Mouse (Mus musculus) adipocyte (in vitro differentiated cells): ENCODE results near the gene Sp2.

Source experiments
- DNase-seq: peaks from one replicate; pipeline ENCODE4 v3.0.0-alpha.2; 2016; ENCODE audit warnings: low spot score

Gene Sp2

DNA sequence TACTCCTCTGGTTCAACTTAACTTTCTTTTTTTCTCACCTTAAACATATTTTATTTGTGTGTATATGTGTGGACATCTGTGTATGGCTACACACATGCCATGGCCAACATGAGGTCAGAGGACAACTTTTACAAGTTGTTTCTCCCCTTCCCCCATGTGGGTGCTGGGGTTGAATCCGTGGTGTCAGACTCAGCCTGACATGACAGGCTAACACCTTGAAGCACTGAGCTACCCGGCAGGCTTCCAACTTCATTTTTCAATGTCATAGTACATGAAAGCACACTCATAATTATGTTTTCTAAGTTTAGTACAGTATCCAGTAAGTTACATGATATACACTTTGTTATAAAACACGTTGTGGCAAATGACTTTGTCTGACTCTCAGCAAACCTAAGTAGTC is 12.4 kb downstream of the Sp2 start:
- DNase-seq, result no peak

GRCm38 (mm10) chr11:96969746-96970145 is 13.0 kb downstream of the Sp2 start:
- DNase-seq, result peak; percentile 94

- peak; percentile 72 for DNase-seq
Measured at GRCm38 (mm10) chr11:96969280-96969722, 13.5 kb downstream of the Sp2 start.

DNA sequence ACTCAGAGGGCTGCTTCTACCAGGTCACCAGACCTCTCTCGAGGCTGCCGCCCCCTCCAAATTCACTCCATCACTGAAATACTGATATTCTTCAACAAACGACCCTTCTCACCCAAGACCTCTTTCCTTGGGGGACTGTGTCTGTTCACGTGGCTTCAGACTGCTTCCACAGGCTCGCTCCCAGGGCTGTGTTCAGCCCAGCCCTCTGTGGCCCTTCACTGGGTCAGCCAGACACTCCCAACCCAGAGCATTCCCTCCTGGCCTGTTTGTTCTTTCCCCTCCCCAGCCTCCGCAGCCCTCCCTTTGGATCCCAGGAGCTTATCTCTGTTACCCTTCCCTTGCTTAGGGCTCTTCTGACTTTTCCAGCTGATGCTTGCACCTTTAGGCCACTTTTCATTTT is 14.3 kb downstream of the Sp2 start:
- DNase-seq, result no peak

GRCm38 (mm10) chr11:96967544-96968269 is 15.1 kb downstream of the Sp2 start:
- no peak for DNase-seq

- DNase-seq, result peak; percentile 45
Measured at GRCm38 (mm10) chr11:96966914-96967543, 15.7 kb downstream of the Sp2 start.

- no peak for DNase-seq
Measured at GRCm38 (mm10) chr11:96966172-96966571, 16.6 kb downstream of the Sp2 start.

GRCm38 (mm10) chr11:96963580-96963979 is 19.2 kb downstream of the Sp2 start:
- DNase-seq, result peak; percentile 96

DNA sequence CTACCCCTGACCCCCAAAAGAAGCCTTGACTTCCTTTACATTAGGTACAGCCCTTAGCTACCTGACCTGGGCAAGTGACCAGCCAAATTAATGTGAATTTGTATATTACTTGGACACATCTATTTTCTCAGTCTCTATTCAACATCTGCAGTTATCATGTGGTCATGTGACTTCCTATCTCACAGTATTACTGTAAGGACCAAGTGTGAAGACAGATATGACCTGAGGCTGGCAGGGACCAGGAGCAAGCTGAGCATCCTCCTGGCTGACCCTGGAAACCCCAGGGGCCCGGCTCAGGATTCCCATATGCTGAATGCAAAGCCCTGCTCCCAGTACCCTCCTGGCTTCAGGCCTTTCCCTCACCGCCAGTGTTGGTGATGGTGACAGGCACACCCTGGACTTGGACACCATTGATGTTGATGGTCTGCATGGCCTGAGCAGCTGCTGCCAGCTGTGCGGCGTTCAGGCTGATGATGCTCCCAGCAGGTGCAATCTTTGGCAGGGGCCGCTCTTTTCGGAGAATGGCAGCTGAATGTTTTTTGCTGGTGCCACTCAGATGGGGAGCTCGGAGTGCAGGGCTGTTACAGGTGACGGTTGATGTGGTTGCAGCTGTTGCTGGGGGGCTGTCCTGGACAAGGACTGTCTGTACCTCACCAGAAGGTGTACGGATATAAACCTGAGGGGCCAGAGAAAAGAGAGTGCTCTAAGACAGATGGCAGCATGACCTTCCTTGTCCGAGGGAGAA is 25.5 kb downstream of the Sp2 start:
- DNase-seq, result no peak

GRCm38 (mm10) chr11:96956009-96956724 is 26.6 kb downstream of the Sp2 start:
- no peak for DNase-seq

DNA sequence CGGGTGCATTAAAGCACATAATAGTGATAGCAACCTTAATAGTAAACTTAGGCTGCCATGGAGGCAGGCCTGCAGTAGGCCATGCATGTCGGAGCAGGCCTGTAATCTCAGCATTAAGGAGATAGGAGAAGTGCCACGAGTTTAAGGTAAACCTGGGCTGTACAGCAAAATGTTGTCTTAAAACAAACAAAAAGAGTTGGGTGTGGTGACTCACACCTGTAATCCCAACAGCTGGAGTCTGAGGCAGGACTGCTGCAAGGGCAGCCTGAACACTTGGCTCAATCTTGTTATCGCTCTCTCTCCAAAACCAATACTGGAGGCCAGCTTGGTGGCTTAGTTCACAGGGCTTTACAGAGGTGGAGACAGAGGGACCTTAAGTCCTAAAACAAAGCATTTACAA is 27.7 kb downstream of the Sp2 start:
- DNase-seq, result no peak

GRCm38 (mm10) chr11:96952896-96953295 is 29.9 kb downstream of the Sp2 start:
- DNase-seq, result no peak

DNA sequence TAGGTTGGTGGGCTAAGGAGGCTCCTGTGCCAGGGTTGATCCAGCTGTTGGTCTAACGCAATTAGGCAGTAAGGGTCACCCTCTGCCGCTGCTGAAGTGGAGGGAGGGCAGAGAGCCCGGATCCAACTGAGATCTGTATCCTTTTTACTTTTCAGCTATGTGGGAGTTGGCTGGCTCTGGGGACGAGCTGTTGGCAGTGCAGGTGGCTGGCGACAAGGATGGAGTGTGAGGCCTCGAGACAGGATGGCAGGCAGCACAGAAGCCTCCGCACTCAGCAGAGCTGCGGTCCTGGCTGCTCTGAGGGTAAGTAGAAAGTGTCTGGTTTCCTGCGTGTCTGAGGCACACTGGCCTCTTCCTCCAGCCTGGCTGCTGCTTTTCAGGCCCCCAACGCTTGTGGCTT is 30.3 kb downstream of the Sp2 start:
- DNase-seq, result no peak

DNA sequence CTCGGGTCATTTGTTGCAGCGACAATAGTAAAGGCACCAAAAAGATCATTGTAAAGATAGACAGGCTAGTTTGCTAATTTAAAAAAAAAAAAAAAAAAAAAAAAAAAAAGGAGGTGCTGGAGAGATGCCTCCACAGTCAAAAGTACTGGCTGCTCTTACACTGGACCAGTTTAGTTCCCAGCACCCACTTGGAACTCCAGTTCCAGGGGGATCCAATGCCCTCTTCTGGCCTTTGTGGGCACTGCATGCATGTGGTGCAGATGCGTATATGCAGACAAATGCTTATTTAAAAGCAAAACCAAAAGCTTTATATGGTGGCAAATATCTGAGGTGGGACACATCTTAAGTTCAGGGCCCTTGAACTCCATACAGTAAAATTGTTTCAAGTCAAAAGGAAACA is 32.0 kb downstream of the Sp2 start:
- DNase-seq, result no peak

DNA sequence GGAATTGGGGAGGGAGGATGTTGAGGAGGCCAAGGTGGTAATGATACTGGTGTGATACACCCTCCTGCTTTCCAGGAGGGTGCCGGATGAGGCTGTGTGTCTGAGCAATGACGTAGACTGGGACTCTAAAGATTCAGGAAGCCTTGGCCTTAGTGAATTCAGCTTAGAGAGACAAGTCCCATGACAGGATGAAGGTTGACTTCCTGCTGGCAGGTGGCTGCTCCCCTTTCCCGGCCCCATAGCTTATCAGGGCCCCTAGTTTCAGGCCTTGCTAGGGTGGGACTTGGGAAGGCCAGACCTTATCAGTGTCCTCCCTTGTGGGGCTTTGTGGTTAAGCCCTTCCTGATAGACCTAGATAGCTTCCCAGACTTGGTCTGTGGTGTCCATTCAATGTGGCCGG is 34.9 kb downstream of the Sp2 start:
- DNase-seq, result no peak

GRCm38 (mm10) chr11:96946498-96946897 is 36.3 kb downstream of the Sp2 start:
- DNase-seq, result no peak

DNA sequence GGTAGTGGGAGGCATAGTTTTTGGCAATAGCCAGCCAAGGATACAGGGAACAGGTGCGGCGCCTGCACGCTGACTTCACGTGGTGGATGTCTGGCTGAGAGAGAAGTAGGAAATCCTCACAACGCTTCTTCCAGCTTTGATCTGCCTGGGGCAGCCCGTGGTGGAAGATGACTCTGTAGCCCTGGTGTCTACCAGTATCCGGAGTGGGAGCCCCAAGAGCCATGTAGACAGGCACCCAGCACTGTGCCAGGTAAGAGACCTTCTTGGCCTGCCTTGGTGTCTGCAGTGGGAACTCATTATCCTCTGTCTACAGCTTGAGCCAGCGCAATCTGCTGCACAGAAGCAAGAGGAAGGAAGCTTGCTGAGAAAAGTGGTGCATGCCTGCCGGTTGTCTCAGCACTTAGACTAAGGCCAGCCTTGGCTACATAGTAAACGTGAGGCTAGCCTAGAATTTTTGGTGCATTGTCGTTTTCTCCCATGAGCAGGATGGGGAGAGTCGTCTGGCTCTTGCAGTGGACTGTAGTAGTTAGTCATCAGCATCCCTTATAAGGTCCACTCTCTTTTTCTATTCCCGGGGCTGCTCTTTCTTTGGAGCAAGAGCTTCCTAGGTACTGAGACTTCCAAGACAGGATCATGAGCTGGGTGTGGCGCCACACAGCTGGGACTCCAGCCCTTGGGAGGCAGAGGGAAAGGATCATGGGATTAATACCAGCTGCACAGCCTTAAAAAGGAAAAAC is 37.7 kb downstream of the Sp2 start:
- DNase-seq, result no peak

DNA sequence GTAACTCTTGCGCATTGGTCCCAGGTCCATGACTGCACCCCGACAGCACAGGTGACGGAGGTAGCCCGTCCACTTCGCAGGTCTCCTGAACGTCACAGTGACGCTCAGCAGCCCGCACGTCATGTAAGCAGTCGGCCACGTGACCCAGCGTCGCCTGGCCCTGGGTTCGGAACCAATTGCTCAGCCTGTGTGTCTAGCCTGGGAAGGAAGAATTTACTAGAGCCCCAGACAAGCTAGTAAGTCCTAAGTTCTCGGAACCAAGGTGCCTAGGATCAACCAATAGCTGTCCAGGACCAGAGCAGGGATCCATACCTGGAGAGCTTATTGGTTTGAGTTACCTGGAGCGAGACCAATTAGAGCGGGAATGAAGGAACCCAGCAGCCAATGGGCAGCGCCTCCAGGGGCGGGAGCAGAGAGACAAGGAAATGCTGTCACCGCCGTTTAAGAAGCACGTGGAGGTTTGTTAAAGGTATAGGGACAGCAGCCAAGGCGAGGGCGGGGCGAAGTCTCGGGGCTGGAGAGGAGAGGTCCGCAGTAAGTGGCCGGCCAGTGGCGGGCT is 38.9 kb downstream of the Sp2 start, which contains the start of gene Pnpo:
Pnpo (minus strand) TSS at position 241 of the 559 bp plus-strand sequence.
- peak; percentile 99 for DNase-seq

- DNase-seq, result no peak
Measured at GRCm38 (mm10) chr11:96941989-96942590, 40.7 kb downstream of the Sp2 start.

- no peak for DNase-seq
Measured at GRCm38 (mm10) chr11:96940578-96941465, 41.9 kb downstream of the Sp2 start.
